Mouse (Mus musculus): ENCODE measurements around the gene Kif11.

GRCm38 (mm10) chr19:37449246-37449645 is 73.0 kb downstream of the Kif11 start:
- no peak for TF ChIP-seq EP300 (IDR thresholded peaks at IDR 0.05; ENCODE audit: low read depth)
- TF ChIP-seq CTCF (IDR thresholded peaks at IDR 0.05; ENCODE audit: low read depth): no peak

Measured in liver, postnatal 0 days (tissue).